Mouse (Mus musculus): ENCODE results near the gene Spred2. TPM values are rescaled to one million over a fixed set of nuclear protein-coding genes. Genes with fewer than 3 reads are reported as not detected.

Spred2 gene
- polyA plus RNA-seq, 1 experiment from 2014 or later, result 4.1 TPM

- Histone ChIP-seq H3K9ac (ENCODE audit: low read length) (no peak overlapping the region), H3K4me3 (ENCODE audit: control insufficient read depth in 1 of 2, insufficient read depth in 1 of 2, low read depth in 1 of 2, low read length in 2 of 2) (no peak overlapping the region), H3K36me3 (ENCODE audit: control insufficient read depth, insufficient read depth, low read length) (no peaks in the 10 kb centered on the region), H3K4me1 (ENCODE audit: control insufficient read depth in 2 of 2, insufficient read depth in 2 of 2, low read length in 2 of 2) (no peaks in the 10 kb centered on the region), H3K9me3 (ENCODE audit: control insufficient read depth, low read length) (no peaks in the 10 kb centered on the region), H3K27ac (replicated peaks in 1 of 2; ENCODE audit: control insufficient read depth in 1 of 2, insufficient read depth in 1 of 2, low read depth in 2 of 2, low read length in 2 of 2) (no peak overlapping the region), H3K27me3 (ENCODE audit: control insufficient read depth, insufficient read depth, low read length) (no peaks in the 10 kb centered on the region), H3K4me2 (ENCODE audit: low read length) (no peak overlapping the region)
- 64% methylated on average over 5 of the region's 5 CpGs for WGBS
- no peak for ATAC-seq (ENCODE audit: insufficient number of reproducible peaks, insufficient read depth, low FRiP score, low read depth)
Observed at GRCm38 (mm10) chr11:19899621-19900020, 24.6 kb upstream of the Spred2 start.

GRCm38 (mm10) chr11:19900712-19901111 lies 23.5 kb upstream of the Spred2 start:
- ATAC-seq (ENCODE audit: insufficient number of reproducible peaks, insufficient read depth, low FRiP score, low read depth), result no peak

GRCm38 (mm10) chr11:19911216-19911615 lies 13.0 kb upstream of the Spred2 start:
- Histone ChIP-seq H3K4me1 (ENCODE audit: control insufficient read depth in 2 of 2, insufficient read depth in 2 of 2, low read length in 2 of 2) (0 out of 4 replicates have a peak, but pooled peaks cover 0 to 3% of the 10 kb centered on the region in 2 experiments), H3K27me3 (ENCODE audit: control insufficient read depth, insufficient read depth, low read length) (no peaks in the 10 kb centered on the region), H3K36me3 (ENCODE audit: control insufficient read depth, insufficient read depth, low read length) (no peaks in the 10 kb centered on the region), H3K4me3 (ENCODE audit: control insufficient read depth in 1 of 2, insufficient read depth in 1 of 2, low read depth in 1 of 2, low read length in 2 of 2) (no peak overlapping the region), H3K9ac (ENCODE audit: low read length) (no peak overlapping the region), H3K4me2 (ENCODE audit: low read length) (no peak overlapping the region), H3K9me3 (ENCODE audit: control insufficient read depth, low read length) (0 out of 2 replicates have a peak, but pooled peaks cover 3% of the 10 kb centered on the region), H3K27ac (replicated peaks in 1 of 2; ENCODE audit: control insufficient read depth in 1 of 2, insufficient read depth in 1 of 2, low read depth in 2 of 2, low read length in 2 of 2) (no peak overlapping the region)
- 88% methylated on average over 3 of the region's 3 CpGs for WGBS
- ATAC-seq (ENCODE audit: insufficient number of reproducible peaks, insufficient read depth, low FRiP score, low read depth), result no peak

More at GRCm38 (mm10) chr11:19900712-19901111, 23.5 kb upstream of the Spred2 start:
- Histone ChIP-seq H3K27me3 (ENCODE audit: control insufficient read depth, insufficient read depth, low read length) (no peaks in the 10 kb centered on the region), H3K27ac (replicated peaks in 1 of 2; ENCODE audit: control insufficient read depth in 1 of 2, insufficient read depth in 1 of 2, low read depth in 2 of 2, low read length in 2 of 2) (no peak overlapping the region), H3K4me2 (ENCODE audit: low read length) (no peak overlapping the region), H3K9ac (ENCODE audit: low read length) (no peak overlapping the region), H3K9me3 (ENCODE audit: control insufficient read depth, low read length) (no peaks in the 10 kb centered on the region), H3K36me3 (ENCODE audit: control insufficient read depth, insufficient read depth, low read length) (no peaks in the 10 kb centered on the region), H3K4me1 (ENCODE audit: control insufficient read depth in 2 of 2, insufficient read depth in 2 of 2, low read length in 2 of 2) (no peaks in the 10 kb centered on the region), H3K4me3 (ENCODE audit: control insufficient read depth in 1 of 2, insufficient read depth in 1 of 2, low read depth in 1 of 2, low read length in 2 of 2) (no peak overlapping the region)
- WGBS, result 68% methylated on average over 4 of the region's 4 CpGs

GRCm38 (mm10) chr11:19912179-19912578 lies 12.0 kb upstream of the Spred2 start:
- 0 out of 2 replicates have a peak, but pooled peaks cover 3% of the 10 kb centered on the region for H3K9me3 ChIP-seq (ENCODE audit: control insufficient read depth, low read length)
- H3K4me1 ChIP-seq (ENCODE audit: control insufficient read depth in 2 of 2, insufficient read depth in 2 of 2, low read length in 2 of 2), result peaks cover 0 to 3% of the 10 kb centered on the region in 2 experiments; a peak in 1 of 4 replicates
- H3K27ac ChIP-seq (replicated peaks in 1 of 2; ENCODE audit: control insufficient read depth in 1 of 2, insufficient read depth in 1 of 2, low read depth in 2 of 2, low read length in 2 of 2), result no peak overlapping the region
- no peak for ATAC-seq (ENCODE audit: insufficient number of reproducible peaks, insufficient read depth, low FRiP score, low read depth)
- H3K9ac ChIP-seq (ENCODE audit: low read length), result no peak overlapping the region
- H3K4me2 ChIP-seq (ENCODE audit: low read length), result no peak overlapping the region
- no peak overlapping the region for H3K4me3 ChIP-seq (ENCODE audit: control insufficient read depth in 1 of 2, insufficient read depth in 1 of 2, low read depth in 1 of 2, low read length in 2 of 2)
- WGBS, result 63% methylated on average over 6 of the region's 6 CpGs
- H3K27me3 ChIP-seq (ENCODE audit: control insufficient read depth, insufficient read depth, low read length), result no peaks in the 10 kb centered on the region
- H3K36me3 ChIP-seq (ENCODE audit: control insufficient read depth, insufficient read depth, low read length), result no peaks in the 10 kb centered on the region

DNA sequence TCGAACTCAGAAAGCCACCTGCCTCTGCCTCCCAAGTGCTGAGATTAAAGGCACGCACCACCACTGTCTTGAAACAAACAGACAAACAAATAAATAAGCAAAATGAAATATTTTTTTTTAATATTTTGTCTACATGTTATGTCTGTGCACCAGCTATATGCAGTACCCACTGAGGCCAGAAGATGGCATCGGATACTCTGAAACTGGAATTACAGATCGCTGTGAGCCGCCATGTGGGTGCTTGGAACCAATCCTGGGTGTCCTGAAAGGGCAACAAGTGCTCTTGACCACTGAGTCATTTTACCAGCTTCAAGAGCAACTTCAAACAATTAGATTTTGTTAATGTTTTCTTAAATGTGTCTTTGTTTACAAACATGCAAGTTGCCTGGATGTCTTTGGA lies 11.5 kb upstream of the Spred2 start:
- 88% methylated on average over 5 of the region's 5 CpGs for WGBS
- H3K4me2 ChIP-seq (ENCODE audit: low read length), result no peak overlapping the region
- no peak for ATAC-seq (ENCODE audit: insufficient number of reproducible peaks, insufficient read depth, low FRiP score, low read depth)

DNA sequence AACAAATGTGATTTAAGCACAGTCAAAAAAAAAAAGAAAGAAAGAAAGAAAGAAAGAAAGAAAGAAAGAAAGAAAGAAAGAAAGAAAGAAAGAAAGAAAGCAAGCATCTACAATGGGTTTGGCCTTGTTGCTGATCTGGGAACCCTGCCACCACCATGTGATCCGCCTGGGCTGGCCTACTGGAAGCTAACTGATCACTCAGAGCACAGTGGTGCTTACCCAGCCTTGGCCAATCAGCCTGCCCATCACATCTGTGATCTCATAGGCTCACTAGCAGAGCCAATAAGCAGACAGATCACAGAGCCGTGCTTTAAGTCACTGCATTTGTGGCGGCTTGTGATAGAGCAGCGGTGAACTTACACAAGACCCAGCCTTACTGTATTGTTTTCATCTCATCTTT lies 10.4 kb upstream of the Spred2 start:
- Histone ChIP-seq H3K4me1 (ENCODE audit: control insufficient read depth in 2 of 2, insufficient read depth in 2 of 2, low read length in 2 of 2) (peaks cover 8% of the 10 kb centered on the region in 2 experiments), H3K27me3 (ENCODE audit: control insufficient read depth, insufficient read depth, low read length) (no peaks in the 10 kb centered on the region), H3K9ac (ENCODE audit: low read length) (no peak overlapping the region), H3K9me3 (ENCODE audit: control insufficient read depth, low read length) (0 out of 2 replicates have a peak, but pooled peaks cover 3% of the 10 kb centered on the region), H3K4me3 (ENCODE audit: control insufficient read depth in 1 of 2, insufficient read depth in 1 of 2, low read depth in 1 of 2, low read length in 2 of 2) (no peak overlapping the region), H3K36me3 (ENCODE audit: control insufficient read depth, insufficient read depth, low read length) (no peaks in the 10 kb centered on the region), H3K4me2 (ENCODE audit: low read length) (no peak overlapping the region), H3K27ac (replicated peaks in 1 of 2; ENCODE audit: control insufficient read depth in 1 of 2, insufficient read depth in 1 of 2, low read depth in 2 of 2, low read length in 2 of 2) (no peak overlapping the region)
- WGBS, result 82% methylated on average over 4 of the region's 4 CpGs
- ATAC-seq (ENCODE audit: insufficient number of reproducible peaks, insufficient read depth, low FRiP score, low read depth), result no peak

More for the DNA sequence above, 11.5 kb upstream of the Spred2 start:
- Histone ChIP-seq H3K9ac (ENCODE audit: low read length) (no peak overlapping the region), H3K4me3 (ENCODE audit: control insufficient read depth in 1 of 2, insufficient read depth in 1 of 2, low read depth in 1 of 2, low read length in 2 of 2) (no peak overlapping the region), H3K27me3 (ENCODE audit: control insufficient read depth, insufficient read depth, low read length) (no peaks in the 10 kb centered on the region), H3K36me3 (ENCODE audit: control insufficient read depth, insufficient read depth, low read length) (no peaks in the 10 kb centered on the region), H3K4me1 (ENCODE audit: control insufficient read depth in 2 of 2, insufficient read depth in 2 of 2, low read length in 2 of 2) (peaks cover 4 to 8% of the 10 kb centered on the region in 2 experiments), H3K9me3 (ENCODE audit: control insufficient read depth, low read length) (0 out of 2 replicates have a peak, but pooled peaks cover 3% of the 10 kb centered on the region), H3K27ac (replicated peaks in 1 of 2; ENCODE audit: control insufficient read depth in 1 of 2, insufficient read depth in 1 of 2, low read depth in 2 of 2, low read length in 2 of 2) (no peak overlapping the region)

GRCm38 (mm10) chr11:19917381-19918245 lies 6.6 kb upstream of the Spred2 start:
- H3K9me3 ChIP-seq (ENCODE audit: control insufficient read depth, low read length), result 0 out of 2 replicates have a peak, but pooled peaks cover 3% of the 10 kb centered on the region
- ATAC-seq (ENCODE audit: insufficient number of reproducible peaks, insufficient read depth, low FRiP score, low read depth), result no peak
- no peak overlapping the region for H3K9ac ChIP-seq (ENCODE audit: low read length)
- 0 out of 4 replicates have a peak overlapping the region, but pooled peaks of 1 of the 2 experiments have one; percentile 16 for H3K27ac ChIP-seq (replicated peaks in 1 of 2; ENCODE audit: control insufficient read depth in 1 of 2, insufficient read depth in 1 of 2, low read depth in 2 of 2, low read length in 2 of 2)
- no peaks in the 10 kb centered on the region for H3K36me3 ChIP-seq (ENCODE audit: control insufficient read depth, insufficient read depth, low read length)
- H3K4me3 ChIP-seq (ENCODE audit: control insufficient read depth in 1 of 2, insufficient read depth in 1 of 2, low read depth in 1 of 2, low read length in 2 of 2), result no peak overlapping the region
- peaks cover 12 to 13% of the 10 kb centered on the region in 2 experiments for H3K4me1 ChIP-seq (ENCODE audit: control insufficient read depth in 2 of 2, insufficient read depth in 2 of 2, low read length in 2 of 2)
- peak overlapping the region; percentile 2; the same call in 1 of the 2 replicates for H3K4me2 ChIP-seq (ENCODE audit: low read length)
- WGBS, result 22% methylated on average over 9 of the region's 9 CpGs
- no peaks in the 10 kb centered on the region for H3K27me3 ChIP-seq (ENCODE audit: control insufficient read depth, insufficient read depth, low read length)

All from heart, embryonic 14.5 days (tissue).